Mouse (Mus musculus) forebrain, embryonic 13.5 days (tissue): ENCODE measurements around the gene Vmn1r151. TPM values are rescaled to one million over a fixed set of nuclear protein-coding genes. Genes with fewer than 3 reads are reported as not detected.
"Not testable (repeated sequence)": the region's sequence is repeated elsewhere in the genome, so short reads cannot be mapped to it uniquely, and the experiment has no call there.

Experiments
- ATAC-seq: fragments of 200-750 bp; cut with Nextera tagmentation; 2 replicates; pipeline ENCODE4 v1.8.0; 2017
- H3K27ac ChIP-seq: fragments of 300-500 bp; sonication (generic); 2 replicates; pipeline ENCODE4 v1.5.1; 2015; ENCODE audit warnings: inconsistent platforms, mild to moderate bottlenecking, moderate library complexity
- H3K27me3 ChIP-seq: fragments of 300-500 bp; sonication (generic); 2 replicates; pipeline ENCODE4 v1.6.1; 2015; ENCODE audit warnings: mild to moderate bottlenecking, inconsistent platforms
- H3K36me3 ChIP-seq: fragments of 300-500 bp; sonication (generic); 2 replicates; pipeline ENCODE4 v1.6.1; 2015; ENCODE audit warnings: mild to moderate bottlenecking, inconsistent platforms; ENCODE audit not compliant: poor library complexity, severe bottlenecking
- H3K4me1 ChIP-seq: fragments of 300-500 bp; sonication (generic); 2 replicates; pipeline ENCODE4 v1.6.1; 2015; ENCODE audit warnings: inconsistent platforms
- H3K4me2 ChIP-seq: fragments of 300-500 bp; sonication (generic); 2 replicates; pipeline ENCODE4 v1.6.1; 2015; ENCODE audit warnings: inconsistent platforms, mild to moderate bottlenecking, moderate library complexity
- H3K4me3 ChIP-seq: fragments of 300-500 bp; sonication (generic); 2 replicates; pipeline ENCODE4 v1.5.1; 2015; ENCODE audit warnings: mild to moderate bottlenecking, inconsistent platforms
- H3K9ac ChIP-seq: fragments of 300-500 bp; sonication (generic); 2 replicates; pipeline ENCODE4 v1.6.1; 2015; ENCODE audit warnings: mild to moderate bottlenecking, inconsistent platforms
- H3K9me3 ChIP-seq: fragments of 300-500 bp; sonication (generic); replicated peaks from 2 replicates; pipeline ENCODE4 v1.6.1; 2016; ENCODE audit warnings: inconsistent platforms
- WGBS: fragments of 180-500 bp; shearing (Covaris S2); methylation state at CpG from one replicate; pipeline ENCODE4 v1.1.7; 2015; 5-methylcytosine and 5-hydroxymethylcytosine counted together
- polyA plus RNA-seq: library from polyadenylated mRNA; unstranded; fragments of >200 nt; fragmentation: Nextera tagmentation; extraction: Ambion mirVana; gene quantifications from 2 replicates; pipeline ENCODE4 v1.2.1, GENCODE M21; 2015

Vmn1r151 gene
- polyA plus RNA-seq: not detected in 2 replicates

GRCm38 (mm10) chr7:22499578-22499977, at the start of gene Vmn1r151:
Vmn1r151 (minus strand) TSS chr7:22499678.
- not testable (repeated sequence) for H3K4me1 ChIP-seq, H3K4me2 ChIP-seq, H3K4me3 ChIP-seq, H3K27me3 ChIP-seq, H3K36me3 ChIP-seq, H3K27ac ChIP-seq, ATAC-seq, H3K9me3 ChIP-seq, H3K9ac ChIP-seq
- WGBS: 44% methylated on average over 2 of the region's 3 CpGs

DNA sequence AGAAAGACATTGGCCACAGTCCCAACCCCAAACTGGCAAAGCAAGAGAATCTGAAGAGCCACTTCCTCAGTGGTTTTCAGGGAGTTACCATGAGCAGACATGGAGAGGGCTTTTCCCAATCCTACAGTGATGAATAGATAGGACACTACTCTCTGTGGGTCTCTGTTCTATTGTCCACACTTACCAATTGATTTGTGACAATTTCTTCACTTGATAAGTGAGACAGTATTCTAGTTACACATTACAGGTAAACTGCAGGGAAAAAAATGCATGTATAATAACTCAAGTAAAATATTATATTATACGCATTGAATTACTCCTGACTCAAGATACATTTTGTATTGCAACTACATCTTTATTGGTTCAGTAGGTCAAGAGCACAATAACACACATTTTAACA, 35.3 kb upstream of the Vmn1r151 start, which contains the start of gene Gm8677:
Gene Gm8677, minus strand, starts transcription at position 101 of the 400 bp plus-strand sequence.
- H3K36me3 ChIP-seq, H3K27me3 ChIP-seq, H3K4me2 ChIP-seq, ATAC-seq, H3K9me3 ChIP-seq, H3K9ac ChIP-seq, H3K4me3 ChIP-seq, H3K4me1 ChIP-seq, H3K27ac ChIP-seq: not testable (repeated sequence)
- no CpG with 5 or more reads among the region's 1 CpGs for WGBS

GRCm38 (mm10) chr7:22522667-22523066, 23.2 kb upstream of the Vmn1r151 start, which contains the start of gene Vmn1r152:
Vmn1r152 (plus strand) TSS chr7:22522967.
- H3K4me1 ChIP-seq, ATAC-seq, H3K36me3 ChIP-seq, H3K27me3 ChIP-seq, H3K4me3 ChIP-seq, H3K9me3 ChIP-seq, H3K9ac ChIP-seq, H3K27ac ChIP-seq, H3K4me2 ChIP-seq: not testable (repeated sequence)
- WGBS: no CpG with 5 or more reads among the region's 3 CpGs

DNA sequence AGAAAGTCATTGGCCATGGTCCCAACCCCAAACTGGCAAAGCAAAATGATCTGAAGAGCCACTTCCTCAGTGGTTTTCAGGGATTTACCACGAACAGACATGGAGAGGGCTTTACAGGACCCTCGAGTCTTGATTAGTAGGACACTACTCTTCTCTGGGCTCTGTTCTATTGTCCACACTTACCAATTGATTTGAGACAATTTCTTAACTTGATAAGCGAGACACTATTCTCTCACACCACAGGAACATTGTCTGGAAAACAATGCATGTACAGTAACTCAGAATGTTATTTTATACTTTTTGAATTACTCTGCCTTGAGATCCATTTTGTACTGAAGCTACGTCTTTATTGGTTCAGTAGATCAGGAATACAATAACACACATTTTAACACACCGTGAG, 35.5 kb downstream of the Vmn1r151 start, which contains the start of gene Gm10665:
Gene Gm10665, minus strand, starts transcription at position 101 of the 400 bp plus-strand sequence.
- H3K9me3 ChIP-seq, H3K36me3 ChIP-seq, H3K4me2 ChIP-seq, H3K9ac ChIP-seq, H3K27me3 ChIP-seq, H3K4me1 ChIP-seq, H3K27ac ChIP-seq, ATAC-seq, H3K4me3 ChIP-seq: not testable (repeated sequence)
- no CpG with 5 or more reads among the region's 5 CpGs for WGBS

Other genes starting within 250 kb of the Vmn1r151 start
- not detected in 2 replicates for gene Gm4187, start 170.0 kb downstream of the Vmn1r151 start, polyA plus RNA-seq
- gene Gm8660, start 128.6 kb downstream of the Vmn1r151 start, polyA plus RNA-seq: not detected in 2 replicates
- not detected in 2 replicates for gene Vmn1r148, start 86.1 kb downstream of the Vmn1r151 start, polyA plus RNA-seq
- not detected in 2 replicates for gene Vmn1r149, start 61.4 kb downstream of the Vmn1r151 start, polyA plus RNA-seq
- not detected in 2 replicates for gene Gm10665, start 35.6 kb downstream of the Vmn1r151 start, polyA plus RNA-seq
- gene Vmn1r152, start 23.3 kb upstream of the Vmn1r151 start, polyA plus RNA-seq: not detected in 2 replicates
- gene Gm8677, start 35.2 kb upstream of the Vmn1r151 start, polyA plus RNA-seq: not detected in 2 replicates
- gene Gm4201, start 65.7 kb upstream of the Vmn1r151 start, polyA plus RNA-seq: not detected in 2 replicates
- gene Gm4565, start 88.4 kb upstream of the Vmn1r151 start, polyA plus RNA-seq: not detected in 2 replicates
- not detected in 2 replicates for gene Vmn1r155, start 158.3 kb upstream of the Vmn1r151 start, polyA plus RNA-seq
- not detected in 2 replicates for gene Gm8693, start 192.6 kb upstream of the Vmn1r151 start, polyA plus RNA-seq
- not detected in 2 replicates for gene Gm4567, start 220.0 kb upstream of the Vmn1r151 start, polyA plus RNA-seq